In the genomic region with DNA sequence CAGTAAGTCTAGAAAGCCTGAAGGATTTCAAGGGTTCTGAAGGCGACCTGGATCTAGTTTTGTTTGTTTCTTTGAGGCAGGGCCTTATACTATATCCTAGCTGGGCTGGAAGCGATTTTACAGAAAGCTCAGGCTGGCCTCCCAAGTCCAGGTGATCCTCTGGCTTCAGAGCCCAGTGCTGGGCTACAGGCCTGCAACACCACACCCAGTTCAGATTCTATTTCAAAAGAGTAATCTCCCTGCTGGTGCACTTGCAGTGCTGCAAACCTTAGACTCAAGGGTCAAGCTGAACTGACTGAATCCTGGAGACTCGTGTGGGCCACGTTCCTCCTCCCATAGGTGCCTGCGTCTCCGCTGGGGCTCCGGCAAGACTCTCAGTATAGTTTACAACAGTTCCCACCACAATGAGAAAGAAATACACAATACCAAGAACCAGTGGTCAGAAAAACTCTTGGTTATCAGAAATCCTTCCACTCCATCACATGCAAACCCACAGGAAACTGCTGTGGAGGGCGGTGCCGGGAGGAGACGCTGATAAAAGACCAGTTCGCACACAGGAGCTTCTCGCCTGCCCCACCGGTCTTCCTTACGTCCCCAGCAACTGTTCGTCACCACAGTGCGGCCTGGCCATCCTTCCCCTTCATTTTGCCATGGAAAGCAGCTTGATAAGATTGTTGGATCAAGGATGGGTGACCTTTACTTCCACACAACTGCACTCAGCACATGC, we compare ENCODE assay signal across 13 mouse cellular contexts.
A peak's percentile ranks its signal among the peaks of the same experiment; 100 is the strongest.
DNase-seq lines count a peak whose midpoint lies in the region; ATAC-seq lines count a peak whose summit lies in the region.
"Had no signal": no experiment of that assay in that cellular context is flagged by ENCODE, and none has a peak within 500 bp of the region (broad histone marks: within the 10 kb centered on the region; RNA-seq: fewer than 3 reads in every experiment).

No protein-coding gene starts in this region.

- no peaks in the 10 kb centered on the region for H3K9me3 ChIP-seq in heart, embryonic 15.5 days (replicated peaks)
- H3K9me3 ChIP-seq in liver, embryonic 11.5 days (ENCODE audit: control insufficient read depth, low read length): no peaks in the 10 kb centered on the region
- H3K9me3 ChIP-seq: forebrain, embryonic 10.5 days; midbrain, embryonic 13.5 days had no signal

- no peak for DNase-seq in heart, postnatal 36 days
- DNase-seq in MEL-GATA-1-ER (ENCODE audit: extremely low read depth, low read depth): peak; percentile 90
- DNase-seq in liver, embryonic 11.5 days (ENCODE audit: low spot score): no peak
- no peak for DNase-seq in spleen, postnatal 14 days (ENCODE audit: low spot score in 2 of 2)
- no peak for DNase-seq in lung, postnatal 4 days
- DNase-seq: cerebellum, postnatal 10 days; kidney, postnatal 14 days; lung, embryonic 14.5 days; right cerebral cortex, postnatal 14 days had no signal

- no peak overlapping the region for H3K4me2 ChIP-seq in heart, embryonic 15.5 days
- H3K4me2 ChIP-seq in liver, embryonic 11.5 days: peak overlapping the region; percentile 49
- H3K4me2 ChIP-seq: lung, embryonic 14.5 days; midbrain, embryonic 13.5 days had no signal

- no peak overlapping the region for H3K9ac ChIP-seq in heart, embryonic 15.5 days
- H3K9ac ChIP-seq in liver, embryonic 11.5 days (ENCODE audit: low read depth, low read length): no peak overlapping the region
- H3K9ac ChIP-seq: lung, embryonic 14.5 days; midbrain, embryonic 13.5 days had no signal

- peaks cover 55% of the 10 kb centered on the region for H3K4me1 ChIP-seq in heart, embryonic 15.5 days (replicated peaks)
- peaks cover 43% of the 10 kb centered on the region for H3K4me1 ChIP-seq in liver, embryonic 11.5 days (replicated peaks; ENCODE audit: control insufficient read depth, insufficient read depth, low read length)

- WGBS in heart, embryonic 15.5 days: 60% methylated on average over 16 of the region's 16 CpGs
- 40% methylated on average over 16 of the region's 16 CpGs for WGBS in liver, embryonic 11.5 days

- H3K27ac ChIP-seq in heart, embryonic 15.5 days: peak overlapping the region; percentile 35
- H3K27ac ChIP-seq in liver, embryonic 11.5 days (ENCODE audit: low read depth, low read length): peak overlapping the region; percentile 40; the same call in 1 of the 2 replicates
- H3K27ac ChIP-seq: forebrain, embryonic 10.5 days; midbrain, embryonic 13.5 days had no signal

- intact Hi-C loops in heart, postnatal 36 days (cut with DNase I): no loop called here

- no peak overlapping the region for H3K4me3 ChIP-seq in heart, embryonic 15.5 days
- H3K4me3 ChIP-seq in liver, embryonic 11.5 days (ENCODE audit: low read depth, low read length): no peak overlapping the region
- H3K4me3 ChIP-seq: forebrain, embryonic 10.5 days; midbrain, embryonic 13.5 days had no signal

- no peaks in the 10 kb centered on the region for H3K27me3 ChIP-seq in heart, embryonic 15.5 days
- no peaks in the 10 kb centered on the region for H3K27me3 ChIP-seq in liver, embryonic 11.5 days (replicated peaks; ENCODE audit: control insufficient read depth, insufficient read depth, low read length)
- H3K27me3 ChIP-seq: midbrain, embryonic 13.5 days had no signal

- ATAC-seq in heart, embryonic 15.5 days (replicated peaks; ENCODE audit: insufficient number of reproducible peaks, insufficient read depth, low FRiP score, low read depth): no peak
- 0 out of 2 replicates have a peak, but pooled peaks have one; percentile 35 for ATAC-seq in liver, embryonic 11.5 days (replicated peaks; ENCODE audit: low FRiP score)
- ATAC-seq in megakaryocyte-erythroid progenitor cell, adult 5-6 weeks (replicated peaks; ENCODE audit: low FRiP score, low TSS enrichment, poor library complexity, severe bottlenecking): peak; percentile 59; the same call in 1 of the 2 replicates
- ATAC-seq: midbrain, embryonic 13.5 days had no signal

- no peaks in the 10 kb centered on the region; the same call in 1 of the 2 replicates for H3K36me3 ChIP-seq in heart, embryonic 15.5 days
- no peaks in the 10 kb centered on the region for H3K36me3 ChIP-seq in liver, embryonic 11.5 days (ENCODE audit: control insufficient read depth, insufficient read depth, low read length)
